Mouse (Mus musculus): Measurements from ENCODE around the gene Crot.
"Not testable (repeated sequence)": the region's sequence is repeated elsewhere in the genome, so short reads cannot be mapped to it uniquely, and the experiment has no call there.

Gene Crot

DNA sequence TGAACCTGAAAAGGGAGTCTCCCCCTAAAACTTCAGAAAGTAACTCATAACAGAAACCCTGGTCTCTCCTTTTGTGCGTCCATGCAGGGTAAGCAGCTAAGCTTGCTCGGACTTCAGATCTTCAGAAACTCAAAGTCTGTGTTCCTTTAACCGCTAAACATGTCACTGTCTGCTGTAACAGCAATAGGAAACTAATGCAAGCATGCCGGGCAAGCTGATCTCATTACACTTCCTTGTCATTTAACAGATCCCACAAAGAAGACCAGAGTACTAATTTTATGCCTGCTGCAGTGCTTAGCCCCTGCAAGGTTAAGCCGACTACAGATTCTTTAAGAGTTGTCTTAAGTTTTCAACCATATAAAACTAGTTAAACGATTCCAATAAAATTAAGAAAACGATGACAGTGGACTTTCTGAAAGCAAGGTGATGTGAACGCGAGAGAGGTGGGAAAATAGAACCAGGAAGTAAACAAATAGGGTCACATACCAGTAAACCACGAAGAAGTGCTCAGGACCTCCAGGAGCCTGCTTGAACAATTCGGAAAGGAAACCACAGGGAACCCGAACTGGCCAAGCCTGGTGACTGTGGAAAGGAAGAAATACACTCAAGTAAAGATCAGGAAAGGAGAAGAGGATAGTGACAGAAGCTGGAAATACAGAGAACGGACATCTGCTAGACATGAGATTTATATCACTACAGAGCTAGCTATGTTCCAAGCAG, 998 bp downstream of the Crot start:
- no peak for DNase-seq (ENCODE audit: low spot score in 2 of 2)

DNA sequence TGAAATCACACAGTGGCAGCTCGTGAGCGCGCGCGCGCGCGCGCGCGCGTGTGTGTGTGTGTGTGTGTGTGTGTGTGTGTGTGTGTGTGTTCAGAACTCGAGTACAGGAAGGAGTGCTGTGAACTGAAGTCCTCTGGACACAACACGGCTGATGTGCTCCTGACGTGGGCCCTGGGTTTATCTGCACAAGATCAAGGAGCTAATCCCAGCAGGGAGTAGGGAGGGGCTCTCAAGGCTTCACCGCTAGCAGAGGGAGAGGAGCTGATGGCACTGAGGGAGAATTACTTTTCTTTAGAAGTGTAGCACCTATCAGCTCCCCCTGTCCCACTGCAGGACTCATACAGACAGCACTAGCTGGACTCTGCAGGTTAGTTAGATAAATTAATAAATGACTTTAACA, 5.5 kb downstream of the Crot start:
- DNase-seq (ENCODE audit: low spot score in 2 of 2), result no peak

GRCm38 (mm10) chr5:8990526-8990925, 6.6 kb downstream of the Crot start:
- DNase-seq (ENCODE audit: low spot score in 2 of 2), result no peak

DNA sequence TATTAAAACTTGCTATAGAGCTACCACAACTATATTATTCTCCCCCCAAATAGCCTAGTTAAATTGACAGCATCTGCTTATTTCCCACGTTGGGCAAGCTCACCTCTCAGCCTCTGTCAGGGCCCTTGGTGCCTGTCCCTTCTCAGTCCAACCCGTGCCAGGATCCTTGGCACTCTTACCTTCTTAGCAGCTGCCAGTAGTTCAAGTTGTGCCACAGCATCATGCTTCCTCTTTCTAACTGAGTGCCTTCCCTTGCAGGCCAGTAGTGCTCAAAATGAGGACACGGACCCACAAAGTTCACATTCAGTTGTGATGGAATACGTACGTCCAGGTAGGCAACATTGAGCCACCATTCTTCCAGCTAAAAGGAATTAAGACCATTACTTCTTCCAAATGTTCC, 9.2 kb downstream of the Crot start:
- DNase-seq (ENCODE audit: low spot score in 2 of 2), result no peak

GRCm38 (mm10) chr5:8985470-8985869, 11.7 kb downstream of the Crot start:
- no peak for DNase-seq (ENCODE audit: low spot score in 2 of 2)

DNA sequence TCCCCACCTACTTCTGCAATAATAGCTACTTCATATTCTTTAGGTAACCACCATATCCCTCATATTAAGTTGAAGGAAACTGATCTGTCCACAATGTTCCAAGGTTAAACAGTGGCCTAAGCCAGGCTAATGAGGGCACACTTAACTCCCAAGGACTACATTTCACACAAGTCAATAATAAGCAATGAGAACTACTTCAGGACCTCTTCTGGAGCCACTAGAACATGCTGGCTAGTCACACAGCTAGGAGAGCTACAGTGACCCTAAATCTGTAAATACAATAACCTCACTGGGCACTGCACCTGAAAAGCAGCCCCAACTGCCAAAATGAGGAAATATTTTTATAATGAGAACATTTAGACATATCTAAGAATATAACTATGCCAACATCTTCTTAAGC, 22.4 kb downstream of the Crot start:
- no peak for DNase-seq (ENCODE audit: low spot score in 2 of 2)

DNA sequence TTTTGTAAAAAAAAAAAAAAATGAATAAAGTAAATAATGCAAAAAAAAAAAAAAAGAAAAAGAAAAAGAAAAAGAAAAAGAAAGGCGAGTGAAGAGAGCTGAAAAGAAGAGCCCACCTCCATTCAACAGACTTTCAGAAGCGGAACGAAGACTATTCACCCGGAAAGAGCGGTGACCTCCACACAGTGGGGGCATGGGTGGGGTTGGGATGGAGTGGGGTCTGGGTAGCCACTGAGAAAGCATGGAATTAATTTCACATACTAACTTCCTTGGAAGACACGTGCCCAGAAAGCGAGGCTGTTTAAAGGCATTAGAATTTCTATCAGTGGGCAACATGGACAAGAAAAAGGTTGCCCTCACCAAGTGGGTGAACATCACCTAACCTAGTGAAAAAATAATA, 24.8 kb downstream of the Crot start:
- DNase-seq (ENCODE audit: low spot score in 2 of 2), result no peak

DNA sequence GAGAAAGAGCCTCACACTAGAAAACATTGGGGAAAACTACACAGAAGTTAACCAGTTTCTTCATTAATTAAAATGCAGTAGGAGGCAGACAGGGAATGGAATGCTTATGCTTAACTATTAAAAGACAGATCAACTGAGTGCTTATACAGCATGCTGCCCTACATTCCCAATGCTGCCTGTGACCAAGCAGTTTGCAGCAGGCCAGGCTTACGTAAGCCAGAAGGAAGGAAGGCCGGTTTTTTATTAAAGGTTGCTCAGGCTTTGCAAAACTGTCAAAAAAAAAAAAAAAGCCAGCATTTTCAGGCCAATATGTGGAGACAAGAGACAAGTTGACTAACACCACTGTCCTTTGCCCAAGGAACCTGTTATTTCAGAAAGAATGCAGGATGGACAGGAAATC, 26.4 kb downstream of the Crot start:
- no peak for DNase-seq (ENCODE audit: low spot score in 2 of 2)

GRCm38 (mm10) chr5:8964487-8964886, 32.6 kb downstream of the Crot start:
- no peak for DNase-seq (ENCODE audit: low spot score in 2 of 2)

DNA sequence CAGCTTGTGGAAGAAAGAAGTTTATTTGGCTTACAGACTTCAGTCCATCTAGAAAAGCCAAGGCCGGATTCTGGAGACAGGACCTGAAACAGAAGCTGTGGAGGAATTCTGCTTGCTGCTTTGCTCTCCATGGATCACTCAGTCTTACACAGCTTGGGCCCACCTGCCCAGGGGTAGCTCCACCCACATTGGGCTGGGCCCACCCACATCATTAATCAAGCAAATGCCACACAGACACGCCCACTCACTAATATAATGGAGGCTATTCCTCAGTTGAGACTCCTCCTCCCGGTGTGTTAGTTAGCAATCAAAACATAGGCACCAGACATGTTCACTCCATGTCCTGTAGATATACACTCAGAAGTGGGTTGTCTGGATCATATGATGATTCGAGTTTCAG, 36.6 kb downstream of the Crot start:
- no peak for DNase-seq (ENCODE audit: low spot score in 2 of 2)

GRCm38 (mm10) chr5:8955544-8955943, 41.6 kb downstream of the Crot start:
- no peak for DNase-seq (ENCODE audit: low spot score in 2 of 2)

- DNase-seq (ENCODE audit: low spot score in 2 of 2), result no peak
Observed at GRCm38 (mm10) chr5:8953660-8954059, 43.5 kb downstream of the Crot start.

- no peak for DNase-seq (ENCODE audit: low spot score in 2 of 2)
Observed at GRCm38 (mm10) chr5:8947423-8948110, 49.6 kb downstream of the Crot start.

DNA sequence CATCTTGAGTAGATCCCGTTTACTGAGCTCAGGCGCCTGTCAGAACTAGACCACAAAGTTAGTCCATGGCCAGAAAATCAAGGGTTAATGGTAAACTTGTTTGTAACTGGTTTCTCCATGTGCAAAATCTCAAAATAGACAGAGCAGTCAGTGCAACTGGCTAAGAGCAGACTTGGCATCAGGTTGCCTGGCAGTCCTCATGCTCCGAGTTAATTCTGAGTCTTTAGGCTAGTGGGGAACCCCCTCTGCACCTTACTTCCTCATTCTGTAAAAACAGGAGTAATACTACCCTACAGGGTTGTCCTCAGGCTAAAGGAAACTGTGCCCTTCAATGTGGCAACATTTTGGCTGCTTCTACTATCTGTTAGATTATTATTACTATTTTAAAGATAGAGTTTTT, 53.3 kb downstream of the Crot start:
- DNase-seq (ENCODE audit: low spot score in 2 of 2), result no peak

DNA sequence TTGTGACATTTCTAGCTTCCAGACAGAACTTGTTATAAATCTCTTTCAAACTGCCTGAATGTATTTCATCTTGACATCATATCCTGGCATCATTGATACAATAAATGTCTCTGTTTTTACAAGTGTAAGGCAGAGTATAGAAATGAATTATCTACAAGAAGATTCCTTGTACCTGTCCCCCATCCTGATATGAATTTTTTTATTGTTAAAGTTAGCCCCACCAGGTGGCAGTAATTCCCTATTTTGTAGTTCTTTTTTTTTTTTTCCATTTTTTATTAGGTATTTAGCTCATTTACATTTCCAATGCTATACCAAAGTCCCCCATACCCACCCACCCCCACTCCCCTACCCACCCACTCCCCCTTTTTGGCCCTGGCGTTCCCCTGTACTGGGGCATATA, 55.9 kb downstream of the Crot start:
- not testable (repeated sequence) for DNase-seq (ENCODE audit: low spot score in 2 of 2)

GRCm38 (mm10) chr5:8937965-8938364, 59.2 kb downstream of the Crot start:
- DNase-seq (ENCODE audit: low spot score in 2 of 2), result no peak

GRCm38 (mm10) chr5:8928440-8928839, 68.7 kb downstream of the Crot start:
- DNase-seq (ENCODE audit: low spot score in 2 of 2), result no peak

- no peak for DNase-seq (ENCODE audit: low spot score in 2 of 2)
Observed at GRCm38 (mm10) chr5:8917069-8917468, 80.1 kb downstream of the Crot start.

DNA sequence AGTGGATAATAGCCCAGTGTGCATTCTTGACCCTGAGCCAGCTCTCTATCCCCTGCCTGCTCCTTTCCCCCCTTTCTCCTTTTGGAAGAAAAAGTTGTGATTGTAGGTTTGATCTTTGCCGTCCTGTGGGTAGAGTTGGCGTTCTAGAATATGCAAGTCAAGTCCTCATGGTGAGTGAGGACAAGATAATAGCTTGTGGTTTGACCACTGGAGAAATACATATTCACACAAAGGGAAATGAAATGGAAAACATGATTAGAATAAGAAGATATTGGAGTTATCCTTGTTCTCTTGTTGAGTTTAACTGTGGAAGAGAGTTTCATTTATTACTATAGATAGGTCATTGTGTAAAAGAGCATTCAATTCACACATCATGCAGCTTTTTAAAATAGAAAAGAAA, 80.7 kb downstream of the Crot start:
- DNase-seq (ENCODE audit: low spot score in 2 of 2), result no peak

Data from urinary bladder, adult 18-20 months (tissue).